Mouse (Mus musculus) CH12.LX (cell line): Measurements from ENCODE around the gene Foxn1. TPM values are rescaled to one million over a fixed set of nuclear protein-coding genes. Genes with fewer than 3 reads are reported as not detected.
A peak's percentile ranks its signal among the peaks of the same experiment; 100 is the strongest.

ENCODE experiments used
- DNase-seq: peaks from one replicate; pipeline ENCODE4 v3.0.0-alpha.2; 2013; ENCODE audit errors: extremely low read depth
- H3K27ac ChIP-seq: 2 replicates; pipeline ENCODE4 v1.5.1; 2012; ENCODE audit warnings: low read depth, mild to moderate bottlenecking, control low read depth, moderate library complexity; ENCODE audit not compliant: insufficient read depth
- H3K27me3 ChIP-seq: replicated peaks from 2 replicates; pipeline ENCODE3; 2012; ENCODE audit warnings: inconsistent platforms
- H3K36me3 ChIP-seq, 2 experiments: replicated peaks in 1 of 2; 2 replicates each; pipeline versions ENCODE3 to v1.6.1; 2012; ENCODE audit warnings: inconsistent platforms in 1 of 2, low read length in 1 of 2, mild to moderate bottlenecking in 1 of 2, mixed read lengths in 1 of 2, moderate library complexity in 1 of 2; ENCODE audit not compliant: control insufficient read depth in 1 of 2, insufficient read depth in 1 of 2
- H3K4me1 ChIP-seq, 2 experiments: 2 replicates each; pipeline ENCODE4 v1.6.1; 2012; ENCODE audit warnings: inconsistent platforms in 1 of 2, moderate library complexity in 1 of 2; ENCODE audit not compliant: insufficient read depth in 2 of 2, control insufficient read depth in 1 of 2
- H3K4me2 ChIP-seq: 2 replicates; pipeline ENCODE4 v1.6.1; 2012; ENCODE audit warnings: low read depth, mild to moderate bottlenecking, control low read depth; ENCODE audit not compliant: poor library complexity, insufficient read depth, severe bottlenecking
- H3K4me3 ChIP-seq, 3 experiments: fragments of 150-350 bp in 1 of 3; sonication (generic) in 1 of 3; replicated peaks in 1 of 3; 2 replicates each; pipeline versions ENCODE3 to v1.5.1; 2011 to 2012; ENCODE audit warnings: low read depth in 2 of 3, low read length in 2 of 3, mild to moderate bottlenecking in 2 of 3, moderate library complexity in 2 of 3, control low read depth in 1 of 3, improper control_type of control experiment in 1 of 3, inconsistent platforms in 1 of 3, mixed read lengths in 1 of 3; ENCODE audit not compliant: poor library complexity in 1 of 3
- H3K79me2 ChIP-seq: replicated peaks from 2 replicates; pipeline ENCODE4 v1.6.1; 2012; ENCODE audit warnings: mild to moderate bottlenecking, moderate library complexity; ENCODE audit not compliant: control insufficient read depth, poor library complexity, insufficient read depth, severe bottlenecking; ENCODE audit errors: extremely low read depth
- H3K9ac ChIP-seq: 2 replicates; pipeline ENCODE4 v1.6.1; 2012; ENCODE audit warnings: low read depth, mild to moderate bottlenecking, control low read depth, moderate library complexity; ENCODE audit not compliant: insufficient read depth
- H3K9me3 ChIP-seq: replicated peaks from 2 replicates; pipeline ENCODE3; 2012; ENCODE audit warnings: low read length, inconsistent platforms, mixed read lengths
- BHLHE40 ChIP-seq: IDR thresholded peaks from 2 replicates; pipeline ENCODE4 v1.6.1; 2011; ENCODE audit warnings: mild to moderate bottlenecking, low read depth, low read length, improper control_type of control experiment
- CTCF ChIP-seq, 2 experiments: IDR thresholded peaks in 1 of 2; conservative IDR thresholded peaks in 1 of 2; 2 replicates each; pipeline ENCODE4 v1.5.1; 2011 to 2012; ENCODE audit warnings: low read depth in 2 of 2, low read length in 2 of 2, improper control_type of control experiment in 1 of 2, inconsistent platforms in 1 of 2, mild to moderate bottlenecking in 1 of 2, moderate library complexity in 1 of 2
- E2F4 ChIP-seq: IDR thresholded peaks from 2 replicates; pipeline ENCODE4 v1.6.1; 2011; ENCODE audit warnings: low read depth, low read length, improper control_type of control experiment; ENCODE audit not compliant: insufficient replicate concordance
- ELF1 ChIP-seq: IDR thresholded peaks from 2 replicates; pipeline ENCODE4 v1.6.1; 2014; ENCODE audit warnings: low read depth, mild to moderate bottlenecking, inconsistent platforms, low read length, improper control_type of control experiment
- EP300 ChIP-seq: IDR thresholded peaks from 2 replicates; pipeline ENCODE4 v1.6.1; 2011; ENCODE audit warnings: low read length, improper control_type of control experiment
- ETS1 ChIP-seq: conservative IDR thresholded peaks from 2 replicates; pipeline ENCODE4 v1.6.1; 2012; ENCODE audit warnings: low read depth, mild to moderate bottlenecking, inconsistent platforms, low read length, improper control_type of control experiment, moderate library complexity
- HCFC1 ChIP-seq: IDR thresholded peaks from 2 replicates; pipeline ENCODE4 v1.6.1; 2012; ENCODE audit warnings: low read depth, mild to moderate bottlenecking, inconsistent platforms, low read length, improper control_type of control experiment
- JUN ChIP-seq: IDR thresholded peaks from 2 replicates; pipeline ENCODE4 v1.6.1; 2011; ENCODE audit warnings: low read depth, mild to moderate bottlenecking, low read length, improper control_type of control experiment, moderate library complexity; ENCODE audit not compliant: insufficient read depth
- JUND ChIP-seq: conservative IDR thresholded peaks from 2 replicates; pipeline ENCODE4 v1.6.1; 2011; ENCODE audit warnings: low read depth, low read length, improper control_type of control experiment
- KAT2A ChIP-seq: IDR thresholded peaks from 2 replicates; pipeline ENCODE4 v1.6.1; 2012; ENCODE audit warnings: low read length, improper control_type of control experiment, inconsistent platforms; ENCODE audit not compliant: insufficient replicate concordance
- MAFK ChIP-seq: IDR thresholded peaks from 2 replicates; pipeline ENCODE4 v1.6.1; 2011; ENCODE audit warnings: low read length, improper control_type of control experiment; ENCODE audit not compliant: insufficient replicate concordance
- MAZ ChIP-seq: IDR thresholded peaks from 2 replicates; pipeline ENCODE4 v1.6.1; 2012; ENCODE audit warnings: low read depth, mild to moderate bottlenecking, inconsistent platforms, low read length, improper control_type of control experiment, moderate library complexity
- MEF2A ChIP-seq: IDR thresholded peaks from 2 replicates; pipeline ENCODE4 v1.6.1; 2014; ENCODE audit warnings: low read depth, mild to moderate bottlenecking, inconsistent platforms, low read length, improper control_type of control experiment, borderline replicate concordance
- MYC ChIP-seq: IDR thresholded peaks from 2 replicates; pipeline ENCODE4 v1.6.1; 2011; ENCODE audit warnings: low read depth, mild to moderate bottlenecking, improper control_type of control experiment, low read length
- NELFE ChIP-seq: IDR thresholded peaks from 2 replicates; pipeline ENCODE4 v1.6.1; 2011; ENCODE audit warnings: low read depth, low read length, improper control_type of control experiment
- PAX5 ChIP-seq: IDR thresholded peaks from 2 replicates; pipeline ENCODE4 v1.6.1; 2012; ENCODE audit warnings: low read length, inconsistent platforms, mixed read lengths
- POLR2A ChIP-seq: IDR thresholded peaks from 2 replicates; pipeline ENCODE4 v1.6.1; 2011; ENCODE audit warnings: low read depth, mild to moderate bottlenecking, improper control_type of control experiment, low read length
- POLR2AphosphoS2 ChIP-seq: IDR thresholded peaks from 2 replicates; pipeline ENCODE4 v1.6.1; 2011; ENCODE audit warnings: low read depth, low read length, improper control_type of control experiment
- RCOR1 ChIP-seq: conservative IDR thresholded peaks from 2 replicates; pipeline ENCODE4 v1.6.1; 2012; ENCODE audit warnings: low read depth, mild to moderate bottlenecking, inconsistent platforms, low read length, improper control_type of control experiment
- SIN3A ChIP-seq: IDR thresholded peaks from 2 replicates; pipeline ENCODE4 v1.6.1; 2012; ENCODE audit warnings: low read length, improper control_type of control experiment, inconsistent platforms
- SMC3 ChIP-seq: IDR thresholded peaks from 2 replicates; pipeline ENCODE4 v1.6.1; 2011; ENCODE audit warnings: low read depth, low read length, improper control_type of control experiment
- TCF12 ChIP-seq: IDR thresholded peaks from 2 replicates; pipeline ENCODE4 v1.6.1; 2014; ENCODE audit warnings: low read depth, mild to moderate bottlenecking, inconsistent platforms, low read length, improper control_type of control experiment
- USF2 ChIP-seq: conservative IDR thresholded peaks from 2 replicates; pipeline ENCODE4 v1.6.1; 2011; ENCODE audit warnings: low read depth, low read length, improper control_type of control experiment
- ZKSCAN1 ChIP-seq: IDR thresholded peaks from 2 replicates; pipeline ENCODE4 v1.6.1; 2012; ENCODE audit warnings: low read depth, inconsistent platforms, low read length, improper control_type of control experiment, borderline replicate concordance
- ZMIZ1 ChIP-seq: IDR thresholded peaks from 2 replicates; pipeline ENCODE4 v1.6.1; 2012; ENCODE audit warnings: low read depth, mild to moderate bottlenecking, inconsistent platforms, low read length, improper control_type of control experiment
- ZNF384 ChIP-seq: IDR thresholded peaks from 2 replicates; pipeline ENCODE4 v1.6.1; 2012; ENCODE audit warnings: low read depth, low read length, improper control_type of control experiment, inconsistent platforms
- dilution Hi-C: fragments of 300-500 bp; cut with MboI; formaldehyde crosslinking; loops from 2 replicates; pipeline ENCODE4 v1.14.3; 2020; ENCODE audit warnings: low sequenced_read_pairs; ENCODE audit not compliant: extremely low pct_unique_long_range_greater_than_20kb, extremely low pct_ligation_motif_present
- in situ Hi-C: fragments of 300-500 bp; cut with MboI; formaldehyde crosslinking; loops from 3 replicates; pipeline ENCODE4 v1.14.3; 2019; ENCODE audit warnings: low sequenced_read_pairs, low pct_ligation_motif_present, low pct_unique_long_range_greater_than_20kb, mixed read lengths
- polyA plus RNA-seq: library from polyadenylated mRNA; unstranded; fragments of >175 nt; gene quantifications from 2 replicates; pipeline ENCODE4 v1.2.1, GENCODE M21; 2012; ENCODE audit warnings: low read depth; ENCODE audit not compliant: insufficient read length
- total RNA-seq, 2 experiments: library from RNA; depleted of rRNA; stranded (reverse); fragments of 300-350 nt in 1 of 2; fragments of >200 nt in 1 of 2; gene quantifications; 2 replicates each; pipeline ENCODE4 v1.2.3; 2012 to 2014

The Foxn1 gene
- total and polyA plus RNA-seq, 3 experiments = not detected

DNA sequence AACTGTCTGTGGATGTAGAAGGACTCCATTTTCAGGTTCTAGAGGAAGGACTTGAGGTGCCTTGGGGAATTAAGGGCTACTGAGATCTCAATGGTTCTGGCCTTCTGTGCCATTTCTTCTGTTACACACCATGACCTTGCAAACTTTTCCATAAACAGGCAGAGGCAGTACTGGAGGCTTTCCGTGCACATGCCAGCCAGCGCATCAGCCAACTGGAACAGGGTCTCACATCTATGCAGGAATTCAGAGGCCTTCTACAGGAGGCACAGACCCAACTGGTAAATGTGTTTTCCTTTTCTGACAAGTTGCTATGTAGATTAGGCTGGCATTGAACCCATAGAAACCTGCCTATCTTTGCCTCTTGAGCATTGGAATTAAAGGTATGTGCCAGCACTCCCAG is 72.7 kb downstream of the Foxn1 start:
- in situ Hi-C loops = no loop called here
- Histone ChIP-seq H3K27me3 (no peaks in the 10 kb centered on the region), H3K36me3 (peaks cover 69 to 90% of the 10 kb centered on the region in 2 experiments), H3K4me2 (no peak overlapping the region), H3K4me1 (peaks cover 2 to 16% of the 10 kb centered on the region in 2 experiments; a peak in 2 of 4 replicates), H3K9ac (no peak overlapping the region), H3K27ac (no peak overlapping the region), H3K4me3 (no peak overlapping the region), H3K79me2 (no peaks in the 10 kb centered on the region), H3K9me3 (no peaks in the 10 kb centered on the region)
- no peak for DNase-seq
- TF ChIP-seq PAX5 (no peak), USF2 (no peak), SIN3A (no peak), ZKSCAN1 (no peak), HCFC1 (no peak), ETS1 (no peak), SMC3 (no peak), ELF1 (no peak), RCOR1 (no peak), CTCF (conservative IDR thresholded peaks at IDR 0.05 in 1 of 2, IDR thresholded peaks at IDR 0.05 in 1 of 2; ENCODE audit: low read depth in 2 of 2, low read length in 2 of 2) (no peak), MAZ (no peak), E2F4 (no peak), JUND (no peak), EP300 (no peak), MEF2A (no peak), MAFK (no peak), KAT2A (no peak), BHLHE40 (no peak)
- dilution Hi-C loops = no loop called here

DNA sequence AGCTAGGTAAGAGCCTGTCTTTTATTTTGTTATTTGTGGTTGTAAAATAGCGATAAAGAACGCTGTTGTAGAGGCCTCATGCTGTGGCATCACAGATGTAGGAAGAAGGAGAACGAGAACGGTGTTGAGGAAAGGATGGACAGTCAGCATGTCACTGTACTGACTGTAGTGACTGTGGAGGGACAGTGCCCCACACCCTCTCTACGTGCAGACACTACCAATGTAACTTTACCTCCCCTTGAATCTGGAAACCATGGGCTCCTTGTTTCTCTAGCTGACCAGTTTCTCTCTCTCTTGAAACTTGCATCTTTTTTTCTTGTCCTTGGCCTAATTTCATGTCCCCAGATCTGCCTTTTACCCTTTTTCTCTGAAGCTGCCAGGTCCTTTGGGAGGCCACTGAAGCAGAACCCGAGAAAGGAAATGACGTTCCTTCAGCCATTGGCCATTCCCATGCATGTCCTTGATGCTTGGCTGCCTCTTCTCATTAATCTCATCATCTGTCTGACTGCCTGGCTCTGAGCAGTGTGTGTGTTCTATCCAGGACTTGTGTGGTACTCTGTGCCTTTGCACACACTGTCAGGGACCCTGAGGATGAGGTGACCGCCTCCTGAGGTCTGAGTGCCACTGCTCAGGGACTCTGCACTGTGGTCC is 75.4 kb downstream of the Foxn1 start:
- DNase-seq = peak; percentile 29
- Histone ChIP-seq H3K4me1 (peaks cover 4 to 33% of the 10 kb centered on the region in 2 experiments; a peak in 3 of 4 replicates), H3K4me3 (no peak overlapping the region), H3K79me2 (peaks cover 8% of the 10 kb centered on the region), H3K4me2 (no peak overlapping the region), H3K27ac (no peak overlapping the region), H3K36me3 (peaks cover 62 to 88% of the 10 kb centered on the region in 2 experiments), H3K9me3 (no peaks in the 10 kb centered on the region), H3K27me3 (no peaks in the 10 kb centered on the region), H3K9ac (no peak overlapping the region)
- in situ Hi-C loops = no loop called here
- dilution Hi-C loops = no loop called here
- TF ChIP-seq RCOR1 (no peak), NELFE (no peak), POLR2AphosphoS2 (no peak), ZNF384 (no peak), POLR2A (no peak; the same call in 1 of the 2 replicates), ZMIZ1 (no peak), MYC (no peak), TCF12 (no peak), JUN (no peak), MAFK (no peak), SMC3 (no peak)
